Mouse (Mus musculus): ENCODE measurements around the gene Trim66.

DNA sequence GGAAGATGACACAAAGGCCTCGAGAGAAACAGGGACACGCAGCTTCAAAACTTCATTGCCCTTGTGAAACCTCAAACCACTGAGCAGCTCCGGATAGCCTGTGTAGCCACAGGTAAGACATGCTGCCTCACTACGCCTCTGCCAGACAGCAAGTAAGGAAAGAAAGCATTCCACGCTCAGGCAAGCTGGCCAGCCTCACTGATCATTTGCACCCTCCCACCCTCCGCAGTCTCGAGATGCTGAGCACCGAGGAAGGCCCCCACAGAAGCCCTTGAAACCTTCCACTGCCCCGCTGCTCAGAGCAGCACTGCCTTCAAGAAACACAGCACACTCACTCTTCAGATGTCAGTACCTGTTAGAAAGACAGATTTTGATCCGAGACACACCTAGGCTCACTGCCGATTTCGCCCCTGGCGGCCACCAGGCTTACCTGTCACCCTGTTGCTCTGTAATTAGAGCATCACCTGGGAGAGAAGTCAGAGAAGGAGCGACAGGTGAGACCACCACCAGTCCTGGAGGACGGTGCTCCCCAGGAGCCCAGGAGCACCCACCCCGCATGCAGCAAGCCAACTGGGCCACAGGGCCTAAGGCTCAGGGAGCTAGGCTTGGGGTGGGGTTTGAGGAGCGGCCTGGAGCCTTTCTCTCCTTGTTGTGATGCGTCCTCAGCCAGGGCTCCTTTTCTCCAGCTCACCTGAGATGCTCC lies 15.2 kb downstream of the Trim66 start:
- TF ChIP-seq CTCF (IDR thresholded peaks at IDR 0.05; ENCODE audit: control insufficient read depth, insufficient read depth, insufficient read length), result no peak
- no peak for TF ChIP-seq FOSL1 (IDR thresholded peaks at IDR 0.05; ENCODE audit: insufficient read depth, low read length, poor library complexity, severe bottlenecking)
- no peak for TF ChIP-seq CEBPB (IDR thresholded peaks at IDR 0.05; ENCODE audit: low read depth)
- TF ChIP-seq MYOD1 (IDR thresholded peaks at IDR 0.05; ENCODE audit: control insufficient read depth, insufficient read length, low read depth), result no peak
- no peak for TF ChIP-seq MAX (IDR thresholded peaks at IDR 0.05)
- TF ChIP-seq USF1 (IDR thresholded peaks at IDR 0.05; ENCODE audit: low read depth), result no peak

Measured in C2C12 (cell line).